Mouse (Mus musculus): Measurements from ENCODE around the gene Hepacam.

- no peak for TF ChIP-seq POLR2A (IDR thresholded peaks at IDR 0.05; ENCODE audit: control insufficient read depth in 1 of 2, insufficient read depth in 1 of 2, low read depth in 1 of 2, low read length in 2 of 2, poor library complexity in 1 of 2)
- TF ChIP-seq EP300 (IDR thresholded peaks at IDR 0.05; ENCODE audit: low read depth in 1 of 2, low read length in 2 of 2) = no peak
These were observed 62.2 kb downstream of the Hepacam start for GRCm38 (mm10) chr9:37429326-37429725.
